Mouse (Mus musculus) neural tube, embryonic 15.5 days (tissue): ENCODE measurements around the gene Npb. TPM values are rescaled to one million over a fixed set of nuclear protein-coding genes. Genes with fewer than 3 reads are reported as not detected.
"Not testable (repeated sequence)": the region's sequence is repeated elsewhere in the genome, so short reads cannot be mapped to it uniquely, and the experiment has no call there.

Source experiments
- ATAC-seq: fragments of 200-750 bp; cut with Nextera tagmentation; 2 replicates; pipeline ENCODE4 v1.8.0; 2017; ENCODE audit warnings: mild to moderate bottlenecking, moderate TSS enrichment, moderate library complexity; ENCODE audit not compliant: low FRiP score
- H3K27ac ChIP-seq: fragments of 300-500 bp; sonication (generic); replicated peaks from 2 replicates; pipeline ENCODE4 v1.5.1; 2015; ENCODE audit warnings: mild to moderate bottlenecking, inconsistent platforms
- H3K27me3 ChIP-seq: fragments of 300-500 bp; sonication (generic); replicated peaks from 2 replicates; pipeline ENCODE4 v1.6.1; 2015; ENCODE audit warnings: inconsistent platforms
- H3K36me3 ChIP-seq: fragments of 300-500 bp; sonication (generic); 2 replicates; pipeline ENCODE4 v1.6.1; 2015; ENCODE audit warnings: inconsistent platforms
- H3K4me1 ChIP-seq: fragments of 300-500 bp; sonication (generic); 2 replicates; pipeline ENCODE4 v1.6.1; 2015; ENCODE audit warnings: inconsistent platforms
- H3K4me2 ChIP-seq: fragments of 300-500 bp; sonication (generic); 2 replicates; pipeline ENCODE4 v1.6.1; 2015; ENCODE audit warnings: inconsistent platforms, mild to moderate bottlenecking, moderate library complexity
- H3K4me3 ChIP-seq: fragments of 300-500 bp; sonication (generic); replicated peaks from 2 replicates; pipeline ENCODE4 v1.5.1; 2015; ENCODE audit warnings: mild to moderate bottlenecking, inconsistent platforms
- H3K9ac ChIP-seq: fragments of 300-500 bp; sonication (generic); replicated peaks from 2 replicates; pipeline ENCODE4 v1.6.1; 2015; ENCODE audit warnings: mild to moderate bottlenecking, inconsistent platforms
- H3K9me3 ChIP-seq: fragments of 300-500 bp; sonication (generic); replicated peaks from 2 replicates; pipeline ENCODE4 v1.6.1; 2016; ENCODE audit warnings: inconsistent platforms
- WGBS: fragments of 180-500 bp; shearing (Covaris S2); methylation state at CpG from one replicate; pipeline ENCODE4 v1.1.7; 2015; ENCODE audit warnings: mixed read lengths; 5-methylcytosine and 5-hydroxymethylcytosine counted together
- polyA plus RNA-seq: library from polyadenylated mRNA; unstranded; fragments of >200 nt; fragmentation: Nextera tagmentation; extraction: Ambion mirVana; gene quantifications from 2 replicates; pipeline ENCODE4 v1.2.1, GENCODE M21; 2015

The Npb gene
- polyA plus RNA-seq, 1 experiment from 2014 or later, result 0.86 TPM

DNA sequence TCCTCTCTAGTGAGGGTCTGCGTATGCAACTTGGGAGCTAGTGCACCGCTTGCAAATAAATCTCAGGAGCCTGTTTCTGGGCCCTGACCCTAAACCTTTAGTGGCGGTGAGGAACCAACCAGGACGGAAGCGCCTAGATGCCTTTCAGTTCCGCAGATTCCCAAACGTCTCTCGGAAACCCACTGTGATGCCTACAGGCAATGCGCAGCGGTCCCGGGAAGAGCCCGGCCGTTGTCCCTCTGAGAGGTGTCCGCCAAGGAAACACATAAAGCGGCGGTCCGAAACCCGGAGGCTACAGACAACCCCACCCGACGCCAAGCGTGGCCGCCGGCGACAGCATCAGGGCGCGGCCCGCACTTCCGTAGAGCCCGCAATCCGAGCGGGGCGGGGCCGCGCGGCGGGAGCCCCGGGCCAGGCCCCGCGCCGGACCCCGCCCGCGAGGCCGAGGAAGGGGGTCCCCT lies 27.4 kb upstream of the Npb start:
- Histone ChIP-seq H3K9ac (peak overlapping the region; percentile 91), H3K27ac (peak overlapping the region; percentile 97), H3K4me1 (peaks cover 28% of the 10 kb centered on the region), H3K27me3 (no peaks in the 10 kb centered on the region), H3K4me2 (peak overlapping the region; percentile 96), H3K36me3 (peaks cover 40% of the 10 kb centered on the region), H3K4me3 (peak overlapping the region; percentile 89), H3K9me3 (no peaks in the 10 kb centered on the region)
- WGBS, result under 1% methylated on average over 33 of the region's 44 CpGs
- ATAC-seq, result peak; percentile 49

DNA sequence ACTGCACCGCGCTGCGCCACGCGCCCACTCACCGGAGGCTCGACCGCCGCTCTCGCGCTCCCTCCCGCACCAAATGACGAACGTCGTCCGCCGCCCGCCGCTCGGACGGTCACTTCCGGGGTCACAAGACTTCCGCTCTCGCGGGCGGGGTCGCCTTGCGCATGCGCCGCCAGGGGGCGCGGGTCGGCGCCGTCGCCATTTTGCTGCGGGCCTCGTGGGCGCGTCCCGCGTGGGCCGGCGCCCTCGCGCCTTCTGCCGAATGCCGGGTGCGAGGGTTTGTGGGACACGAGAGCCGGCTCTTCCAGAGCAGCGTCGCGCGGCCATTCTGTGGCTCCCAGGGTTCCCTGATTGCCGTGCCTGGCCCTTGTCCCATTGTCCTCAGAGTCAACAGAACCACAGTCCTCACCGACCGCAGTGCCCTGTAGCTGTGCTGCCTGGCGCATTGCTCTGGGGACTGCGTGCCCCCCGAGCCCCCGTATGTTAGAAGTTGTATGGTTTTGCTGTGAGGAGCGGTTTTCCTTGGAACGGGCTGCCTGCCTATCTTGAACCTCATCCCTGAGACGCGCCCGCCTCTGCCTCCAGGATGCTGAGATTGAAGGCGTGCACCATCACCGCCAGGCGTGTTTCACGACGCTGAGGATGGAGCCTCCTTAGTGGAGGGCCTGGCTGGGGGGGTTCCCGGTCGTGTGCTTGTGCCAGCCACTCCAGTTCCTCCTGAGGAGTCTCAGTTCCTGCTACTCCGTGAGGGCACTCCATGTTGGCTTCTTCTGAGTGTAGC lies 26.6 kb upstream of the Npb start, which contains the start of gene Arhgdia:
Arhgdia (minus strand) TSS at position 135 of the 778 bp plus-strand sequence.
- peak; percentile 80 for ATAC-seq
- 5% methylated on average over 70 of the region's 75 CpGs for WGBS
- Histone ChIP-seq H3K27ac (peak within 1 kb of the TSS; percentile 97), H3K27me3 (no peaks in the 10 kb centered on the region), H3K36me3 (peaks cover 48% of the 10 kb centered on the region), H3K4me1 (peaks cover 28% of the 10 kb centered on the region), H3K4me2 (peak within 1 kb of the TSS; percentile 96), H3K9me3 (no peaks in the 10 kb centered on the region), H3K4me3 (peak within 1 kb of the TSS; percentile 89), H3K9ac (peak within 1 kb of the TSS; percentile 91)

DNA sequence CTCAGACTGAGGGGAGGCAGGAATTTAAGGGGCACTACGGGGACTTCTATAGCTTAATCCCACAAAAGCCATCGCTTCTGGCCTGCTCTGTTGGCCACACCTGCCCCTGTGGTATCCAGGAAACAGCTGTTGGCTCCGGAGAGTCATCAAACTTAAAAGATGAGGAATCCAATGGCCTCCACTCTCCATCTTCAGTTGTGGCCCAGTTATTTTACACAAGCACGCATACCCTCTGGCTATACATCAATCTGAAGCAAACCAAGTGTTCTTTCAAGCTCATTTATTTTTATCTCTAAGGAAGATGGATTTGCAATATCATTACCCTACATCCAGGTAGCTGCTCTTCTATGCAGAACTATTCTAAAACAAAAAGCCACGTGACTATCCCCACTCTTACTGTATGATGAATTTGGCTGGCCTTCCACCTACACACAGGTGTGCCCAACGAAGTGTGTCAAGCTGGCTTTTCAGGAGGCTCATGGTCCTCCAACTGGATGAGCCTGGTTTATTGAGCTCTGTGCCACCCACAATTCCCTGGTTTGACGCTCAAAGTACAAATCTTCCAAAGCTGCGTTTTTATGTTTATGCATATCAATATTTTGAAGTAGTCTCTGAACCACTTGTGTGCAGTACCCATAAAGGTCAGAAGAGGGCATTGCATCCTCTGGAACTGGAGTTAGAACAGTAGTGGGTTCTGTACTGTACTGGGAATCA lies 25.9 kb upstream of the Npb start:
- no peak; the same call in 1 of the 2 replicates for ATAC-seq
- peaks cover 28% of the 10 kb centered on the region for H3K4me1 ChIP-seq
- no peaks in the 10 kb centered on the region for H3K27me3 ChIP-seq
- H3K9me3 ChIP-seq, result no peaks in the 10 kb centered on the region
- H3K4me3 ChIP-seq, result peak overlapping the region; percentile 89
- H3K9ac ChIP-seq, result peak overlapping the region; percentile 91
- peak overlapping the region; percentile 96 for H3K4me2 ChIP-seq
- H3K36me3 ChIP-seq, result peaks cover 51% of the 10 kb centered on the region
- 64% methylated on average over 8 of the region's 8 CpGs for WGBS
- H3K27ac ChIP-seq, result peak overlapping the region; percentile 97

DNA sequence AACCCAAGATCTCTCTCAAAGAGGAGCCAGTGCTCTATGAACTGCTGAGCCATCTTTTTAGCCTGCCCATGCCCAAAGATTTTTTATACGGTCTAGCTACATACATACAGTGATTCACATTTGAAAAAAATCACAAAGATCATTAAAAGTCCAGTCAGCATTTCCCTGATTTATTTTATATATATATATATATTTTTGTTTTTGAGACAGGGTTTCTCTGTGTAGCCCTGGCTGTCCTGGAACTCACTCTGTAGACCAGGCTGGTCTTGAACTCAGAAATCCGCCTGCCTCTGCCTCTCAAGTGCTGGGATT lies 25.3 kb upstream of the Npb start:
- 94% methylated on average over 2 of the region's 2 CpGs for WGBS
- H3K36me3 ChIP-seq, result peaks cover 51% of the 10 kb centered on the region
- H3K27ac ChIP-seq, result 0 out of 2 replicates have a peak overlapping the region, but pooled peaks have one; percentile 97
- H3K27me3 ChIP-seq, H3K9ac ChIP-seq, H3K4me3 ChIP-seq, H3K4me2 ChIP-seq, ATAC-seq, H3K9me3 ChIP-seq: not testable (repeated sequence)
- H3K4me1 ChIP-seq, result peaks cover 28% of the 10 kb centered on the region

DNA sequence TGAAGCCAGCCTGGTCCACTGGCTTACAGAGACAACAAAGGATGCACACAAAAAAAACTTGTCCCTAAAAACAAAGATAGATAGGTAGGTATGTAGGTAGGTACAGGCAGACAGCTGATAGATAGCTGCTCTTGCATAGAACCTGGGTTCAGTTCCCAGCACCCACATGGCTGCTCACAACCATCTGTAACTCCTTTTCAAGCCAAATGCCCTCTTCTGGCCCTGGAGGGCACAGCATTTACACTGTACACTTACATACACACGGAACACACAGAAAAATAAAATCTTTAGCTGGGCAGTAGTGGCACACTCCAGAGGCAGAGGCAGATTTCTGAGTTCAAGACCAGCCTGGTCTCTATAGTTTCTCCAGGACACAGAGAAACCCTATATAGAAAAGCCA lies 24.3 kb upstream of the Npb start:
- no peak for ATAC-seq
- H3K36me3 ChIP-seq, result peaks cover 49% of the 10 kb centered on the region
- WGBS, result 94% methylated on average over 1 of the region's 1 CpGs

DNA sequence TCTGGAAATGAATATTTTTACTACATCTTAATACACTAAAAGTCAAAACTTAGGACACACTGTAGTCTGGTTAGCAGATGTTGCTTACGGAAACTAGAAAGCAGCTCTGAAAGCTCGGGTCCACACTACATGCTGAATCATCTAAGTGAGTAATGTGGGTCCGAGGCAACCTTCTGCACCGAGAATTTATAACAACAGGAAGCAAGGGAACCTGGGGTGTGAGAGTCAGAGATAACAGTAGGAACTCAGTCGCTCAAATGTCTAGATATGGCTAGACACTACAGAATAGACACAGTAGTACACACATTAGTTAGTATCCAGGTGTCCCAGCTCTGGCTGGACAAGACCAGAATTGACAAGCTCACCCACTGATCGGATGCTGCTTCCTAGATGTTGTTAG lies 19.7 kb upstream of the Npb start:
- H3K27ac ChIP-seq, result no peak overlapping the region
- H3K36me3 ChIP-seq, result peaks cover 88% of the 10 kb centered on the region
- WGBS, result 93% methylated on average over 6 of the region's 6 CpGs
- no peak overlapping the region for H3K9ac ChIP-seq
- no peaks in the 10 kb centered on the region for H3K27me3 ChIP-seq
- H3K4me3 ChIP-seq, result no peak overlapping the region
- ATAC-seq, result no peak
- no peak overlapping the region for H3K4me2 ChIP-seq
- H3K4me1 ChIP-seq, result 0 out of 2 replicates have a peak, but pooled peaks cover 2% of the 10 kb centered on the region
- no peaks in the 10 kb centered on the region for H3K9me3 ChIP-seq

More for the DNA sequence above, 24.3 kb upstream of the Npb start:
- no peaks in the 10 kb centered on the region for H3K9me3 ChIP-seq
- no peaks in the 10 kb centered on the region for H3K27me3 ChIP-seq
- H3K4me1 ChIP-seq, result peaks cover 25% of the 10 kb centered on the region
- no peak overlapping the region for H3K4me3 ChIP-seq
- H3K27ac ChIP-seq, result no peak overlapping the region
- no peak overlapping the region for H3K9ac ChIP-seq
- H3K4me2 ChIP-seq, result no peak overlapping the region

DNA sequence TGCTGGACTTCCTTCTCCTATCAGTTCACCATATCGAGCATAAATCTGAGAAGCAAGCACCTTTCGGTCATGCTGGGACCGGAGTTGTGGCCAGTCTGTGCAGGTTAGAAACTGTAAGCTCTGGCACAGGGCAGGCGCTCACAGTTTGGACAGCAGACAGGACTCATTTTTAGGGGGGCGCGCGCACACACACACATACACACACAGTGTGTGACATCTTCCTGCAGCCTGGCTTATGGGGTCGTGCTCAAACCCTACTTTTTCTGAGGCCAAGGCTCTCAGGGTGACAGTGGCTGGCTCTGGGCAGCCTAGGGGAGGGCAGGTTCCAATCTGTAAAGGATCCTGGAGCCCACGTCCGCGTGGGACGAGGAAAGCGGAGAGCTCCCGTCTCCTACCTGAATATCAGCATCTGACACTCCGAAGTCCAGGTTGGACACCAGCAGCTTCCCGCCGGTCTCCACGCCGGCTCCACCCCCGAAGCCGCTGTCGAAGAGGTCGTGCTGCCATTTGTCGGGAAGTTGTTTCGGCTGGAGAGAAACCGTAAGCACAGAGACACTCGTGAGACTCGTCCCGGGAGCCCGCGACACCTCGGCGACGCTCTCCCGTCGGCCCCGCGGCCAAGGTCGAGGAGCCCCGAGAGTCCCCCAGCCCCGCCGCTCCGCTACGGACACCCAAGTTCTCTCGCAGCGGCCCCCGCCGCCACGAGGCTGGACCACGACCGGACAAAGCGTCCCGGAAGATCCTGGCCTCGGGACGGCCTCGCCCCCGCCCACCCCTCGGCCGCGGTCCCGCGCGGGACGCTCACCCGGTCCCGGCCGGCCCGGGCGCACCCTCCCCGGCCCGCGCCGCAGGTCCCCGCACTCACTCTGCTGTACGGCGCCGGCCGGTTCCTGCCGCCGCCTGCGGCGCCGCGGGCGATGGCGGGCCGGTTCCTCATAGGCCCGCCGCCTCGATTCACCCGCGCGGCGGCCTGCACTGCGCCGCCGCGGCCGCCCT lies 10.7 kb upstream of the Npb start:
- Histone ChIP-seq H3K4me3 (peak overlapping the region; percentile 97), H3K27me3 (no peaks in the 10 kb centered on the region), H3K9ac (peak overlapping the region; percentile 96), H3K4me2 (peak overlapping the region; percentile 95), H3K4me1 (peaks cover 31% of the 10 kb centered on the region), H3K36me3 (peaks cover 55% of the 10 kb centered on the region), H3K9me3 (no peaks in the 10 kb centered on the region), H3K27ac (peak overlapping the region; percentile 90)
- peak; percentile 62 for ATAC-seq
- WGBS, result 4% methylated on average over 99 of the region's 99 CpGs

DNA sequence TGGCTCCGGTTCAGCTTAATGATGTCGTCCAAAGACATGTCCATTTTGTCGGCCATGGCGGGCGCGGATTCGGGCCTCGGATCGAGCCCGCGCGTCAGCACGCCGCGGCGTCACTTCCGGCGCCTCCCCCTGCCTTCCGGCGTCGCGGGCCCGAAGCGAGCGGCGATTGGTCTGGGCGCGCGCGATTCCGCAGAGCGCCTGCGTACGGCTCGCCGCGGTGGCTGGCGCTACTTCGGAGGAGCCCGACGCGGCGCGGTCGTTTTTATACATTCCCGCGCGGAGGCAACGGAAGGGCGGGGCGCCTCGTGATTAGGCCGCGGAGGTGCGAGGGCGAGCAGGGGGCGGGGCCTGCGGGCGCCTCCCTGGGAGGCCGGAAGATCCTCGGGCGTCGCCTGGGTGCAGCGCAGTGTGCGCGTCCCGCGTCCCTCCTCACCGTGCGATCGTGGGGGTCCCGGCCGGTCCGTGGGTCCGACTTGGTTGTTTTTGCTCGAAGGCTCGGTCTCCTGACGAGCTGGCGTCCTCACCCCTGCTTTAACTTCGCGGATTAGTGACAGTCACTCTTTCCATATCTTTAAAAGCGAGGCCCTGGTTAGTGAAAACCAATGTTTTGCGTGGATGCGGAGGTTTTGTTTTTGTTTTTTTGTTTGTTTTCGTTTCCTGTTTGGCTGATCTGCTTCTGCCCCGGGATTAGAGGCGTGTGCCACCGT lies 9.8 kb upstream of the Npb start, which contains the start of the genes Alyref and Anapc11:
Alyref (minus strand) TSS at position 83 of the 707 bp plus-strand sequence.
Anapc11 (plus strand) TSS at position 139 of the 707 bp plus-strand sequence.
- Histone ChIP-seq H3K27ac (peak within 1 kb of the TSS; percentile 90), H3K4me2 (peak within 1 kb of the TSS; percentile 95), H3K27me3 (no peaks in the 10 kb centered on the region), H3K9ac (peak within 1 kb of the TSS; percentile 96), H3K4me1 (peaks cover 30% of the 10 kb centered on the region), H3K9me3 (no peaks in the 10 kb centered on the region), H3K36me3 (peaks cover 55% of the 10 kb centered on the region), H3K4me3 (peak within 1 kb of the TSS; percentile 97)
- under 1% methylated on average over 88 of the region's 88 CpGs for WGBS
- peak; percentile 97 for ATAC-seq

DNA sequence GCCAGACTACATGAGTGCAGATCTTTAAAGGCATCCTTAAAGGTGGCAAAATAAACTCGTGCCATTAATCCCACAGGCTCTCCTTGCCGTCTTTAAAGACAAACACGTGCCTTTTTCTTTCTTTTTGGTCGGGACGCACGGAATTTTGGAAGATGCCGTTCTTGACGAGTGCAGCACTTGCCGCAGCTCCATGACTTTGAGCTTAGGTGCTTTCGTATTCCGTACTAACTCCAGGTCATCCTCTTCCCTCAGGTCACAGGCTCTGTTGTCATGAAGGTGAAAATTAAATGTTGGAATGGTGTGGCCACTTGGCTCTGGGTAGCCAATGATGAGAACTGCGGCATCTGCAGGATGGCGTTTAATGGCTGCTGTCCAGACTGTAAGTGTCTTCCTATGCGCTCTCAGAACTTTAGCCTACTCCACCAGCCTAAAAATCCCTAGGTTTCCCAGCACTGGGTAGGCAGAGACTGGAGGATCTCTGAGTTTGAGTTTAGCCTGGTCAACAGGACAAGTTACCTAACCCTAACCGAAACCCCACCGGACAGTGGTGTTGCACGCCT lies 9.2 kb upstream of the Npb start:
- Histone ChIP-seq H3K27ac (peak overlapping the region; percentile 90), H3K36me3 (peaks cover 54% of the 10 kb centered on the region)
- ATAC-seq, result no peak

DNA sequence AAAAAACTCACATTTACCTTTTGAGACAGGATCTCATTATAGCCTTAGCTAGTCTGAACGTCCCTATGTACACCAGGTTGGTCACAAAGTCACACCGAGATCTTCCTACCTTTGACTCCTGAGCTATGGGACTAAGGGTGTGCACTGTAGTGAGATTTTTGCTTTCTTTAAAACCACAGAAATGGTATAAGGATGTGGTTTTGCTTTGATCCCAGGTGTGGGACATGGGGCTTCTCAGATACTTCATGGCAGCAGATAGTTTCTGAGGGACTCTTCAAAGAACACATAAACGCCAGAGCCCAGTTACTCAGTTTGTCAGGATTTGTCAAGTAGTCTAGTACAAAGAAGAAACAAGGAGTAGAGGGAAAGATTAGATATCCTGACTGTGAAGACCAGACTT lies 7.6 kb upstream of the Npb start:
- Histone ChIP-seq H3K9ac (no peak overlapping the region), H3K4me3 (no peak overlapping the region), H3K36me3 (peaks cover 56% of the 10 kb centered on the region), H3K4me1 (peaks cover 28% of the 10 kb centered on the region), H3K9me3 (no peaks in the 10 kb centered on the region), H3K27me3 (no peaks in the 10 kb centered on the region), H3K4me2 (no peak overlapping the region), H3K27ac (no peak overlapping the region)
- no peak for ATAC-seq
- WGBS, result 99% methylated on average over 3 of the region's 3 CpGs

More for the DNA sequence above, 9.2 kb upstream of the Npb start:
- peaks cover 28% of the 10 kb centered on the region for H3K4me1 ChIP-seq
- WGBS, result 51% methylated on average over 17 of the region's 17 CpGs
- H3K27me3 ChIP-seq, result no peaks in the 10 kb centered on the region
- H3K9me3 ChIP-seq, result no peaks in the 10 kb centered on the region
- peak overlapping the region; percentile 96 for H3K9ac ChIP-seq
- peak overlapping the region; percentile 97 for H3K4me3 ChIP-seq
- peak overlapping the region; percentile 74 for H3K4me2 ChIP-seq
